13 mouse cellular contexts compared by ENCODE assay signal in genomic region chr16:95064423-95064822, GRCm38 (mm10).
DNase-seq lines count a peak whose midpoint lies in the region.
"Had no signal": no experiment of that assay in that cellular context is flagged by ENCODE, and none has a peak within 500 bp of the region (broad histone marks: within the 10 kb centered on the region; RNA-seq: fewer than 3 reads in every experiment).

No protein-coding gene starts in this region.

- DNase-seq in heart, adult 11 months = peak; percentile 54
- no peak for DNase-seq in heart, adult 18-20 months
- DNase-seq in right cerebral cortex, adult 18-20 months = peak; percentile 1
- no peak for DNase-seq in right cerebral cortex, adult 2 months (ENCODE audit: low spot score in 2 of 2)
- DNase-seq in cerebellum, adult 9-11 months = peak; percentile 97
- no peak for DNase-seq in thymus, postnatal 36 days
- no peak for DNase-seq in retina, embryonic 14.5 days (ENCODE audit: low spot score)
- DNase-seq: adrenal gland, postnatal 25 days; embryo, embryonic 11 days; kidney, adult 2 months; kidney, postnatal 25 days; lung, postnatal 10 days; thymus, postnatal 4 days had no signal

Comparison
In these comparisons a context has a peak if more than half of its experiments do, and no peak if none do; other contexts are left out.
1. DNase-seq: peak in heart, adult 11 months (single experiment), right cerebral cortex, adult 18-20 months (single experiment) and cerebellum, adult 9-11 months (single experiment); none in heart, adult 18-20 months (0 of 2), right cerebral cortex, adult 2 months (0 of 2), thymus, postnatal 36 days (0 of 2) and retina, embryonic 14.5 days (single experiment).